Comparison of ENCODE assay signal across 9 mouse cellular contexts in genomic region chr13:43300906-43301305, GRCm38 (mm10). TPM values are rescaled to one million over a fixed set of nuclear protein-coding genes. Genes with fewer than 3 reads are reported as not detected.
DNase-seq lines count a peak whose midpoint lies in the region; ATAC-seq and TF ChIP-seq lines count a peak whose summit lies in the region.
"Had no signal": no experiment of that assay in that cellular context is flagged by ENCODE, and none has a peak within 500 bp of the region (broad histone marks: within the 10 kb centered on the region; RNA-seq: fewer than 3 reads in every experiment).

No protein-coding gene starts in this region.

- H3K36me3 ChIP-seq in MEL (ENCODE audit: control insufficient read depth in 1 of 2, insufficient read depth in 2 of 2, low read length in 2 of 2) = peaks cover 0 to 5% of the 10 kb centered on the region in 2 experiments; a peak in 2 of 4 replicates
- H3K36me3 ChIP-seq in forebrain, embryonic 13.5 days (ENCODE audit: poor library complexity, severe bottlenecking) = no peaks in the 10 kb centered on the region

- H3K4me2 ChIP-seq in forebrain, embryonic 13.5 days = peak overlapping the region; percentile 98

- WGBS in forebrain, embryonic 13.5 days = 40% methylated on average over 9 of the region's 9 CpGs

- H3K79me2 ChIP-seq in MEL (ENCODE audit: control insufficient read depth, insufficient read depth, low read length, poor library complexity) = no peaks in the 10 kb centered on the region

- peaks cover 0 to 11% of the 10 kb centered on the region in 2 experiments; a peak in 2 of 4 replicates for H3K4me1 ChIP-seq in MEL (ENCODE audit: control insufficient read depth in 1 of 2, insufficient read depth in 2 of 2, low read length in 2 of 2)
- H3K4me1 ChIP-seq in forebrain, embryonic 13.5 days = peaks cover 47% of the 10 kb centered on the region

- no peak for TF ChIP-seq CTCF in left cerebral cortex, adult 2 months (IDR thresholded peaks at IDR 0.05)
- no peak for TF ChIP-seq CTCF in MEL (IDR thresholded peaks at IDR 0.05 in 2 of 3, conservative IDR thresholded peaks at IDR 0.05 in 1 of 3; ENCODE audit: control insufficient read depth in 1 of 3, insufficient read depth in 1 of 3, low read depth in 2 of 3, low read length in 3 of 3, poor library complexity in 1 of 3, severe bottlenecking in 1 of 3)

- peak overlapping the region; percentile 74 for H3K4me3 ChIP-seq in left cerebral cortex, adult 2 months
- H3K4me3 ChIP-seq in MEL (ENCODE audit: control insufficient read depth in 1 of 2, insufficient read depth in 1 of 2, low read depth in 2 of 2, low read length in 2 of 2) = peak overlapping the region; percentile 20 to 42; a peak in 3 of 4 replicates
- no peak overlapping the region for H3K4me3 ChIP-seq in forebrain, embryonic 13.5 days

- intact Hi-C loops in left cerebral cortex, adult 2 months (cut with DNase I) = loop anchor here (2.0 to 5.0 kb wide), 2 partner anchors 118 to 181 kb away; partner anchors contain the start of gene Ranbp9

- peak in 1 of 2 experiments; percentile 13; a peak in 1 of 4 replicates for TF ChIP-seq EP300 in MEL (IDR thresholded peaks at IDR 0.05; ENCODE audit: low read depth in 1 of 2, low read length in 2 of 2)

- no peak for TF ChIP-seq POLR2A in MEL (IDR thresholded peaks at IDR 0.05; ENCODE audit: control insufficient read depth in 1 of 2, insufficient read depth in 1 of 2, low read depth in 1 of 2, low read length in 2 of 2, poor library complexity in 1 of 2)

- ATAC-seq in forebrain, embryonic 13.5 days = no peak
- no peak for ATAC-seq in frontal cortex, adult (ENCODE audit: low TSS enrichment)
- no peak for ATAC-seq in monocyte, adult 5-6 weeks (replicated peaks; ENCODE audit: insufficient number of reproducible peaks, low FRiP score, low TSS enrichment, poor library complexity, severe bottlenecking)
- ATAC-seq: intestine, embryonic 16.5 days had no signal

- peak overlapping the region; percentile 12; the same call in 1 of the 2 replicates for H3K9ac ChIP-seq in MEL (ENCODE audit: control insufficient read depth, low read depth, low read length, poor library complexity, severe bottlenecking)
- no peak overlapping the region for H3K9ac ChIP-seq in forebrain, embryonic 13.5 days

- H3K27ac ChIP-seq in left cerebral cortex, adult 2 months = peak overlapping the region; percentile 6
- H3K27ac ChIP-seq in MEL (ENCODE audit: control insufficient read depth, low read depth, low read length) = peak overlapping the region; percentile 21; the same call in 1 of the 2 replicates
- no peak overlapping the region for H3K27ac ChIP-seq in forebrain, embryonic 13.5 days

- DNase-seq in left cerebral cortex, adult 2 months (ENCODE audit: extremely low spot score in 1 of 2, low spot score in 2 of 2) = no peak
- no peak for DNase-seq in left cerebral cortex, adult 18-20 months (ENCODE audit: low spot score in 2 of 2)
- peak; percentile 61 for DNase-seq in MEL (ENCODE audit: low read depth, low spot score)
- peak; percentile 55 to 57 for DNase-seq in natural killer cell, adult 2 months (ENCODE audit: low spot score in 2 of 2)
- DNase-seq in yolk sac, embryonic 10.5 days (ENCODE audit: low spot score) = no peak

- no peaks in the 10 kb centered on the region for H3K9me3 ChIP-seq in MEL (replicated peaks; ENCODE audit: insufficient read depth, low read length)
- no peaks in the 10 kb centered on the region for H3K9me3 ChIP-seq in forebrain, embryonic 13.5 days (replicated peaks)

- TF ChIP-seq RAD21 in MEL (IDR thresholded peaks at IDR 0.05; ENCODE audit: low read depth, low read length) = no peak

- H3K27me3 ChIP-seq in MEL (ENCODE audit: control insufficient read depth in 1 of 2, insufficient read depth in 2 of 2, low read length in 2 of 2) = no peaks in the 10 kb centered on the region
- peaks cover 31% of the 10 kb centered on the region for H3K27me3 ChIP-seq in forebrain, embryonic 13.5 days

TF ChIP-seq in MEL, 35 proteins besides CTCF, POLR2A, EP300 and RAD21:
- TF ChIP-seq MAX (IDR thresholded peaks at IDR 0.05; ENCODE audit: low read length) = peak; percentile 26; the same call in 1 of the 2 replicates
- TF ChIP-seq ELF1 (IDR thresholded peaks at IDR 0.05; ENCODE audit: low read depth, low read length) = peak; percentile 41; the same call in 1 of the 2 replicates
- no peak for TF ChIP-seq POLR2AphosphoS2 (IDR thresholded peaks at IDR 0.05; ENCODE audit: low read length)

RNA-seq across cellular contexts. Expression of gene Gfod1, which starts 3.1 kb away (rescaled TPM):
- 100 to 1,000 TPM; 118 to 134 TPM for total RNA-seq in left cerebral cortex, adult 2 months (2021)
- 100 to 1,000 TPM; 116 to 128 TPM for total RNA-seq in left cerebral cortex, adult 18-20 months (2021)
- 0.27 and 0.62 TPM in 2 replicates for total RNA-seq in MEL (2012; rRNA removed)
- polyA plus RNA-seq in MEL (2012; ENCODE audit: insufficient read depth in 1 of 2, insufficient read length in 2 of 2, low read depth in 1 of 2, low replicate concordance in 2 of 2, missing spikeins in 1 of 2) = under 1 TPM in 1 of 2 experiments, not detected in 1; 0.93 TPM
- polyA plus RNA-seq in forebrain, embryonic 13.5 days (2015; fragmentation: Nextera tagmentation; extraction: Ambion mirVana) = 1.2 and 1.3 TPM in 2 replicates
- 19.6 to 26.1 TPM (median 20.8 TPM) in 3 replicates for total RNA-seq in monocyte, adult 5-6 weeks (2017)

Comparison
In these comparisons a context has a peak if more than half of its experiments do, and no peak if none do; other contexts are left out.
1. DNase-seq: peak in MEL (single experiment) and natural killer cell, adult 2 months (2 of 2); none in left cerebral cortex, adult 2 months (0 of 2), left cerebral cortex, adult 18-20 months (0 of 2) and yolk sac, embryonic 10.5 days (single experiment).
2. RNA of gene Gfod1, which starts 3.1 kb away (total RNA-seq): 118 to 134 TPM in left cerebral cortex, adult 2 months, 116 to 128 TPM in left cerebral cortex, adult 18-20 months and 19.6 to 26.1 TPM in monocyte, adult 5-6 weeks; 0.27 to 0.62 TPM in MEL; every median in the first group is over 10 times any median in the second.